Mouse (Mus musculus): Measurements from ENCODE around the gene Gabrp. TPM values are rescaled to one million over a fixed set of nuclear protein-coding genes. Genes with fewer than 3 reads are reported as not detected.

Gene Gabrp
- polyA plus RNA-seq (2015; fragmentation: Nextera tagmentation; extraction: Ambion mirVana): 3.5 and 6.1 TPM in 2 replicates

DNA sequence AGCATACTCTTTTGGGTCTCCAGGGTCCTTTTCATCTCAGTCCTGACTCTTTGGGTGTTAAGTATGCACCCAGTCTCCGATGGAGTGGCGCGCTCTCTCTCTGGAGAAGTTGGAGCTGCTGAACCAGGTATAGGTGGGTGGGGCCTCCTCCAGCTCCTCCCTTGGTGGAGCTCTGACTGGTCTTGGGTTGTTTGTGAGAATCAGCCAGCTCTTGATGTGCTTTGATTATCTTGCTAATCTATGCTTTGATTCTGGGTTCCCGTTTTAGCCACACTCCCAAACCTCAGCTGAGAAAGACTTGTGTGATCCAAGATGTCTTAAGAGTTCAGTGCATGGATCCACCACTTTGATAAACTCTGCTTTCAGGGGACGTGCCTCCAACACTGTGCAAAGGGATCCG is at the start of gene Gabrp:
Gabrp (minus strand) TSS at position 101 of the 400 bp plus-strand sequence.
- Histone ChIP-seq H3K27me3 (no peaks in the 10 kb centered on the region), H3K36me3 (no peaks in the 10 kb centered on the region), H3K9me3 (no peaks in the 10 kb centered on the region), H3K4me1 (peaks cover 4% of the 10 kb centered on the region), H3K4me3 (no peak within 1 kb of the TSS), H3K27ac (no peak within 1 kb of the TSS), H3K4me2 (no peak within 1 kb of the TSS), H3K9ac (no peak within 1 kb of the TSS)
- WGBS: 54% methylated on average over 6 of the region's 6 CpGs
- no peak for ATAC-seq (ENCODE audit: insufficient number of reproducible peaks, low FRiP score, low TSS enrichment, low read depth)

DNA sequence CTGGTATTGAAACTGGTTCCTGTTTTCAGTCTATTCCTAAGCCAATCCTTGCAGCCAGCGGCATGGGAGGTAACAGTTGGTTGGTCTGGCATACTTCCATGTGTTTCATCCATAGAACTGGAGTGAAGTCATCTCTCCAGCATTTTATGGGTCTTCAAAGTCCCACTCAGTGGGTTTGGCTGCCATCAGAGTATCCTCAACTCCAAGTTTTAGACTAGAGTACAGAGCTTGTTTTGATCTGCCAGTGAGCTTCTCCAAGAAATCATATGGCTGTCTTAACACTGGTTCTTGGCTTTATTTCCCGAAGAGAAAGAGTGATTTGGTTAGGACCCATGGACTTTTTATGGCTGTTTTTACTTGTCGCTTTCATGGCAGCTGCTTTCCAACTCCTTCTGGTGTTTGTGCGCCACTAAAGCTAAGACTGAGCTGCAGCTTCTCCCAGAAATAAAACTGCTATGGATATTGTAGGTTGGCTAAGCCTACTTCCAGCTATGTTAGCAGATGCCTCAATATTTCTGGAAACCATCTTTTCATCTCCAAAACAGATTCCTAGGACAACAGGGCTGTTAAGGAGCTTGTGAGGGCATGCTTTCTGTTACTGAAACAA is 48.5 kb upstream of the Gabrp start:
- H3K27me3 ChIP-seq: no peaks in the 10 kb centered on the region
- H3K9ac ChIP-seq: no peak overlapping the region
- no peak overlapping the region for H3K27ac ChIP-seq
- no peak for ATAC-seq (ENCODE audit: insufficient number of reproducible peaks, low FRiP score, low TSS enrichment, low read depth)
- no peaks in the 10 kb centered on the region for H3K36me3 ChIP-seq
- H3K4me1 ChIP-seq: no peaks in the 10 kb centered on the region
- 75% methylated on average over 4 of the region's 4 CpGs for WGBS
- H3K4me3 ChIP-seq: no peak overlapping the region
- H3K4me2 ChIP-seq: no peak overlapping the region
- no peaks in the 10 kb centered on the region for H3K9me3 ChIP-seq

DNA sequence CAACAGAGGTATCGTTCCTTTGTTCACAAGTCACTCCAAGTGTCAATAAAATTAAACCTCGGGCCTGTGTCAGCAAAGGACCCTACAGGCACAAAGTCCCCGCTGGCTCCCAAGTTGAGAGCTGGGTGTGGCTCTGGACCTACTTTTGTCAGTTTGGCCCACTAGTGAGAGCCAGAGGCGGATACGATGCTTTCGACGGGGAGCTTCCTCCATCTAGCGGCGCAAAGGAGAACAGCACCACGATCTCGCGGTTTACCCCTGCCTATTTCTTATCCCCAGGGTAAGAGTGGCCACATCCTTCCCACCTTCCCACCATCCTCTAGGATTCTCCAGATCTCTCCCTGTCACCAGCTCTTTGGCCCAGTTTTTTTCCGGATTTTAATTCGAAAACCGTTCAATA is 35.5 kb upstream of the Gabrp start:
- Histone ChIP-seq H3K9ac (no peak overlapping the region), H3K27ac (no peak overlapping the region), H3K4me1 (no peaks in the 10 kb centered on the region), H3K4me3 (no peak overlapping the region), H3K36me3 (no peaks in the 10 kb centered on the region), H3K9me3 (no peaks in the 10 kb centered on the region), H3K4me2 (no peak overlapping the region), H3K27me3 (peaks cover 6% of the 10 kb centered on the region; the same call in 1 of the 2 replicates)
- no peak for ATAC-seq (ENCODE audit: insufficient number of reproducible peaks, low FRiP score, low TSS enrichment, low read depth)
- WGBS: 5% methylated on average over 15 of the region's 15 CpGs

DNA sequence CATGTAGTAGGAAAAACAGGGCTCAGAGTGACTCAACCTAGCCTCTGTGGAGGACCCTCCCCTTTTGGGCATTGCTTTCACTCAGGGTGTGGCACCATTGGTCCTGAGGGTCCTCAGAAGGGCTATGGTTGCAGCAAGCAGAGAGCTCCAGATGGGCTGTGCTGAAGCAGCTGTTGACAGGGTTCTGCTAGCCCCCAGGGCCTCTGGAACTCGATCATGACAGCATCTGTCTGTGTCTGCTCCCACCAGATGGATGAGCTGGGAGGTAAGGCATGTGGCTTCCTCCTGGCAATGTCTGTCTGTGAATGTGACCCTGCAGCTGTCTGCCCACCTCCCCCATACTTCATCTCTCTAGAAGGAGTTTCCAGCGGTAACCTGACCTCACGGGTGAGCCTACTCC is 29.0 kb upstream of the Gabrp start:
- Histone ChIP-seq H3K9me3 (no peaks in the 10 kb centered on the region), H3K36me3 (no peaks in the 10 kb centered on the region), H3K9ac (no peak overlapping the region), H3K27me3 (no peaks in the 10 kb centered on the region), H3K4me2 (no peak overlapping the region), H3K4me3 (no peak overlapping the region), H3K4me1 (no peaks in the 10 kb centered on the region; the same call in 1 of the 2 replicates), H3K27ac (no peak overlapping the region)
- ATAC-seq (ENCODE audit: insufficient number of reproducible peaks, low FRiP score, low TSS enrichment, low read depth): peak; percentile 36; the same call in 1 of the 2 replicates
- WGBS: 8% methylated on average over 3 of the region's 3 CpGs

DNA sequence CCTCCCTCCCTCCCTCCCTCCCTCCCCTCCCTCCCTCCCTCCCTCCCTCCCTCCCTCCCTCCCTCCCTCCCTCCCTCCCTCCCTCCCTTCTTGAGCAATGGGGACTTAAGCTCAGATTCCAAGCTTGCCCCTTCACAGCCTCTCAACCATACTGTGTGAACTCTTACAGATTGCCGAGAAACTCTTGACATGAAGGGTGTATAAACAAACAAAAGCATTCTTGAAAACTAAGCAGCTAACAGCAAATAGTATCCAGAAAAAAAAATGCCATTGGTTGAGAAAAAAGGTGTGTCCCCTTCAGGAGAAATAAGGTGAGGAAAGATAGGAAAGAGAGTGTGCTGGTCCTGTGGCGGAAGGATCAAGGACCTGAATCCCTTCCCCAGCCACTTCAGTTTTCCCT is 24.4 kb upstream of the Gabrp start:
- Histone ChIP-seq H3K4me3 (no peak overlapping the region), H3K4me2 (no peak overlapping the region), H3K27me3 (no peaks in the 10 kb centered on the region), H3K36me3 (no peaks in the 10 kb centered on the region), H3K9me3 (no peaks in the 10 kb centered on the region), H3K27ac (no peak overlapping the region), H3K4me1 (no peaks in the 10 kb centered on the region; the same call in 1 of the 2 replicates), H3K9ac (no peak overlapping the region)
- WGBS: 62% methylated on average over 2 of the region's 2 CpGs
- ATAC-seq (ENCODE audit: insufficient number of reproducible peaks, low FRiP score, low TSS enrichment, low read depth): no peak

DNA sequence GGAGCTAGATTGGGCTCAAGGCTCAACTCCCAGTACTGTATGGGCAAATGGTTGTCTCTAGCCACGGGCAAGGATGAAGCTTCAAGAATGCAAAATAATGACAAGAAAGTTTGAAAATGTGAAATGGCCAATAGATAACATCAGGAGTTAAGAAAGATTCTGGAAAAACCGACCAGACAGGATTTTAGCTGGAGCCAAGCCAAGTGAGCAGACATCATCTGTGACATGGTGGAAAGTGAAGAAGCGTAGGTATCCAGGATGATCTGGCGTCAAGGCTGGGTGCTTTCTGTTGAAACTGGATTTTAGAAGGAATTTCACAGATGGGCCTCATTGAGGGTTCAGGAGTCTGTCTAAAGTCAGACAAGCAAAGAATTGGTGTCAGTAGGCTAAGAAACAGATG is 20.2 kb upstream of the Gabrp start, which contains the start of gene D130052B06Rik:
D130052B06Rik (plus strand) TSS at position 317 of the 400 bp plus-strand sequence.
- no peaks in the 10 kb centered on the region for H3K36me3 ChIP-seq
- 61% methylated on average over 4 of the region's 4 CpGs for WGBS
- ATAC-seq (ENCODE audit: insufficient number of reproducible peaks, low FRiP score, low TSS enrichment, low read depth): no peak

DNA sequence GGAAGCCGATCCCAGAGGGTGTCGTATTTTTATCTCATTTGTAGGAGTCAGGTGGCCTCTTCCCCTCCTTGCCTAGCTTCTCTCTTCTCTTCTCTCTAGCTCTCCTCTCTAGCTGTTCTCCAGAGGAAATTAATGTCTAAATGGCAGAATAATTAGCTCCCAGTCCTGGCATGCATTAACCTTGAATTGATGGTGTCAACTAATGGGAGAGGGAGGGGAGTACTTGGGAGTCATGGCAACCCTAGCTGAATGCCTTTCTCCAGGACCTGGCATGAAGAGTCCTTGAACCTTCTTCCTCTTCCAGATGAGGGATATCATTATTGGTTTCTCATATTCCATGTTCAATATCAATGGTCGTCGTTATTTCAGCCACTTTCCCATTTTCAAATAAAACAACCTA is 17.9 kb upstream of the Gabrp start:
- no peak overlapping the region for H3K4me2 ChIP-seq
- no peak overlapping the region for H3K4me3 ChIP-seq
- no peaks in the 10 kb centered on the region for H3K9me3 ChIP-seq
- H3K4me1 ChIP-seq: no peaks in the 10 kb centered on the region
- no peak overlapping the region for H3K27ac ChIP-seq
- no peaks in the 10 kb centered on the region for H3K36me3 ChIP-seq
- H3K9ac ChIP-seq: no peak overlapping the region
- no peaks in the 10 kb centered on the region for H3K27me3 ChIP-seq
- 72% methylated on average over 4 of the region's 4 CpGs for WGBS
- ATAC-seq (ENCODE audit: insufficient number of reproducible peaks, low FRiP score, low TSS enrichment, low read depth): no peak

More for the DNA sequence above, 20.2 kb upstream of the Gabrp start, which contains the start of gene D130052B06Rik:
- Histone ChIP-seq H3K9ac (no peak within 1 kb of the TSS), H3K4me1 (no peaks in the 10 kb centered on the region), H3K27ac (0 out of 2 replicates have a peak within 1 kb of the TSS, but pooled peaks have one; percentile 24), H3K4me2 (no peak within 1 kb of the TSS), H3K9me3 (no peaks in the 10 kb centered on the region), H3K4me3 (no peak within 1 kb of the TSS), H3K27me3 (no peaks in the 10 kb centered on the region)

DNA sequence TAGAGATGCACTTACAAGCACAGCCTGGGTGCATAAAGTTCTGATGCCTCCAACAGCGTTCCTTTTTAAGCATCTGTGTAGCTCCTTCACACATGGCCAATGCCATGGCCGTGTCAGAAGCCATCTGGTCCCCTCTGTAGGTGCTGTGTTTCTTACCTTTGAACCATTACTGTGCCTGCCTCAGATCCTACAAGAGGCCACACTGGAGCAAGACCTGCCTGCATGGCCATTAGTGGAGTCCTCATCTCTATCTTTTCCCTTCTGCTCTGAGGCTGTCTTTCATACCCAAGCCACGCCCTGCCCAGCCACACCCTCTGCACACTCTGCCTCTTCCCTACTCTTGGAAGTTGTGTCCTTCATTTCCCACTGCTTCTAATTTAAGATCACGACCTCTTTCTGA is 14.1 kb upstream of the Gabrp start:
- Histone ChIP-seq H3K27ac (no peak overlapping the region), H3K4me2 (no peak overlapping the region), H3K36me3 (no peaks in the 10 kb centered on the region), H3K27me3 (no peaks in the 10 kb centered on the region), H3K4me3 (no peak overlapping the region), H3K9ac (no peak overlapping the region), H3K9me3 (no peaks in the 10 kb centered on the region), H3K4me1 (no peaks in the 10 kb centered on the region)
- no peak for ATAC-seq (ENCODE audit: insufficient number of reproducible peaks, low FRiP score, low TSS enrichment, low read depth)
- 73% methylated on average over 4 of the region's 4 CpGs for WGBS

DNA sequence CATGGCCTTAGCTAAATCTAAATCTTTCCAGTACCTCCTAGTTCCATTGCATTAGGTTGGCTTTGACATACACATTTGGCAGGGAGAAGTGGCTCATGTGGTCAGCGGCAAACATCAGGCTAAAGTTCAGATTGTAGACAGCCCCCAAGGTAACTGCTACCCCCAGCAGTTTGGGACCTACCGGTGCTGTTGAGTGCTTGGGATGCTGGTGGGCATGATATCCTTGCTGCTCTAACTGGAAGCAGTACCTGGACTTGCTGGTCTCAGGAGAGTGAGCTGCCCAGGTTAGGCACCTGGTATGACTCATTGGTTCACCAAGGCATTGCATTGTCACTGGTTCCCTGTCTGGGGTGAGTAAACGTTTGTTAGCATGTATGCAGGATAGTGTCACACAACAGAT is 12.0 kb upstream of the Gabrp start:
- Histone ChIP-seq H3K36me3 (no peaks in the 10 kb centered on the region), H3K27ac (no peak overlapping the region), H3K4me1 (no peaks in the 10 kb centered on the region), H3K9ac (no peak overlapping the region), H3K4me2 (no peak overlapping the region), H3K4me3 (no peak overlapping the region), H3K9me3 (no peaks in the 10 kb centered on the region), H3K27me3 (no peaks in the 10 kb centered on the region)
- 86% methylated on average over 3 of the region's 3 CpGs for WGBS
- ATAC-seq (ENCODE audit: insufficient number of reproducible peaks, low FRiP score, low TSS enrichment, low read depth): no peak

DNA sequence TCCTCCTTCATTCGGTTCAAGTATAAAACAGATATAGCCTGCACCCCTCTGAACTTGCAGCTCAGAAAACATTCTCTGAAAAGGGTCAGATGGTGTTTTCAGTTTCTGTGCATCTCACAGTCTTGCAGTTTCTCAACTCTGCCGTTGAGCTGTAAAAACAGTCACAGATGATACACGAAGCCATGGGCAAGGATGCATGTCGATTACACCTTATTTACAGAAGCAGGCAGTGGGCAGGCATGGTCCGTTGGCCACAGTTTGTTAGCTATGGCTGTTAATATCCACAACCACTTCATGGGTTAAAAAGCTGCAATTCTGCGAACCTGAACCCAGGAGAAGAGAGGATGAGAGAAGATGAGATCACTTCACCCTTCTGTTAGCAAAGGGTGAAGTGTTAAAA is 7.9 kb upstream of the Gabrp start:
- WGBS: 69% methylated on average over 6 of the region's 6 CpGs
- H3K9me3 ChIP-seq: no peaks in the 10 kb centered on the region
- H3K27ac ChIP-seq: no peak overlapping the region
- H3K9ac ChIP-seq: no peak overlapping the region
- H3K27me3 ChIP-seq: no peaks in the 10 kb centered on the region
- no peaks in the 10 kb centered on the region for H3K4me1 ChIP-seq
- no peaks in the 10 kb centered on the region for H3K36me3 ChIP-seq
- H3K4me3 ChIP-seq: no peak overlapping the region
- no peak for ATAC-seq (ENCODE audit: insufficient number of reproducible peaks, low FRiP score, low TSS enrichment, low read depth)
- no peak overlapping the region for H3K4me2 ChIP-seq

DNA sequence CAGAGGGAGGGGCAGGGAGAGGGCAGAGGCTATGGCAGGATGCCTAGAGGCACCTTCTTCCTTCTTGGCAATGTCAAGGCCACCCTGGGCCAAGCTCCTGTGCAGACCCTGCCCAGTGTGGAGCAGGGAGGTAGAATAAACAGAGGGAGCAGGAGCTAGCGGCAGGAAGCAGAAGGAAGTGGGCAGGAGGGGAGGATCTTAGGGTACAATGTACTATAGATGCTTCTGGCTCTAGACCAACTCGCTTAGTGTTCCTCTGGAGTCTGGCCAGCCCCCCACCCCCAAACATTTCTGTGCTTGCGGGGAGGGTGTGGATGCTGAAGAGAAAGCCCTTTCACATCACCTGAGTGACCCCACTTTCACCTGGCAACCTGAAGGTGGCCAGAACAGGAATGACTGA is 862 bp upstream of the Gabrp start:
- H3K27me3 ChIP-seq: no peaks in the 10 kb centered on the region
- H3K27ac ChIP-seq: no peak overlapping the region
- H3K4me2 ChIP-seq: no peak overlapping the region
- 60% methylated on average over 3 of the region's 3 CpGs for WGBS
- H3K9ac ChIP-seq: no peak overlapping the region
- no peaks in the 10 kb centered on the region for H3K9me3 ChIP-seq
- peaks cover 4% of the 10 kb centered on the region for H3K4me1 ChIP-seq
- no peak for ATAC-seq (ENCODE audit: insufficient number of reproducible peaks, low FRiP score, low TSS enrichment, low read depth)
- no peak overlapping the region for H3K4me3 ChIP-seq
- no peaks in the 10 kb centered on the region for H3K36me3 ChIP-seq

DNA sequence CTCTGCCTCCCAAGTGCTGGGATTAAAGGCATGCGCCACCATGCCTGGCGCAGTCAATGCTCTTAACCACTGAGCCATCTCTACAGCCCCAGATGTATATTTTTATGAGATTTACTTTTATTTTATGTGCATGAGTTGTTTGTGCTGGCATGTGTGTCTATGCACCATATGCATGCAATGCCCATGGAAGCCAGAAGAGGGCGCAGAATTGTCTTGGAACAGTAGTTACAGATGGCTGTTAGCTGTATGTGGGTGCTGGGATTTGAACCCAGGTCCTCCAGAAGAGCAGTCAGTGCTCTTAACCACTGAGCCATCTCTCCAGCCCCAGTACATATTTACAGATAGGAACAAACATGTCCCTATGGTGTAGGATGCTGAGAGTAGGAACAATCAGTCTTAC is 3.8 kb downstream of the Gabrp start:
- no peaks in the 10 kb centered on the region for H3K27me3 ChIP-seq
- peaks cover 4% of the 10 kb centered on the region for H3K4me1 ChIP-seq
- no peak overlapping the region for H3K9ac ChIP-seq
- H3K4me3 ChIP-seq: no peak overlapping the region
- no peaks in the 10 kb centered on the region for H3K9me3 ChIP-seq
- WGBS: 80% methylated on average over 3 of the region's 3 CpGs
- no peaks in the 10 kb centered on the region for H3K36me3 ChIP-seq
- H3K4me2 ChIP-seq: no peak overlapping the region
- no peak overlapping the region for H3K27ac ChIP-seq
- no peak for ATAC-seq (ENCODE audit: insufficient number of reproducible peaks, low FRiP score, low TSS enrichment, low read depth)

DNA sequence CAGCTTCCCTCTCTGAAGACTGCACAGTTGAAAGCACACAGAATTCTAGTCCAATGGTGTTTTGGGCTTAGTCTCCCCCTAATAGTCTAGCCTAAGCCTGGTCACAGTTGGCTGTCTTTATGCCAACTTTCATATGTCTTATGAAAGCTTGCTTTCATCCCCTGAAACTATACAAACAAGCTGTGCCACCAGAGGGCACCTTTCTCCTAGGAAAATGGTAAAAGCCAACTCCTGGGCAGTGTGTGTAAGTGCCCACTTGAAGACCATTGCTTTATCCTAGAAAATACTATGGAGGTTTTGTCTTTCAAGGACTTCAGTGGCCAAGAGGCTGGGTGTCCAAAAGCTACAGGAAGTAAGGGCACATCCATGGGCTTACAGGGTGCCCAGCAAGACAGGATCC is 8.3 kb downstream of the Gabrp start:
- ATAC-seq (ENCODE audit: insufficient number of reproducible peaks, low FRiP score, low TSS enrichment, low read depth): no peak
- Histone ChIP-seq H3K9ac (no peak overlapping the region), H3K4me2 (no peak overlapping the region), H3K27me3 (no peaks in the 10 kb centered on the region), H3K4me1 (no peaks in the 10 kb centered on the region), H3K27ac (no peak overlapping the region), H3K36me3 (no peaks in the 10 kb centered on the region), H3K9me3 (no peaks in the 10 kb centered on the region), H3K4me3 (no peak overlapping the region)

Measured in limb, embryonic 15.5 days (tissue).